In genomic region chr5:10685519-10685918, GRCm38 (mm10) we compare ENCODE assay signal across 12 mouse cellular contexts.
"Had no signal": no experiment of that assay in that cellular context is flagged by ENCODE, and none has a peak within 500 bp of the region (broad histone marks: within the 10 kb centered on the region; RNA-seq: fewer than 3 reads in every experiment).

No protein-coding gene starts in this region.

- H3K27me3 ChIP-seq: liver, embryonic 13.5 days had no signal

- H3K4me2 ChIP-seq: liver, embryonic 13.5 days; midbrain, embryonic 11.5 days had no signal

- H3K4me3 ChIP-seq: liver, embryonic 13.5 days had no signal

- H3K36me3 ChIP-seq: liver, embryonic 13.5 days had no signal

- H3K4me1 ChIP-seq: liver, embryonic 13.5 days had no signal

- H3K9me3 ChIP-seq: liver, embryonic 13.5 days had no signal

- DNase-seq: kidney, adult 9 months; kidney, postnatal 14 days; kidney, postnatal 4 days; liver, embryonic 13.5 days; lung, adult 2 months; lung, postnatal 14 days; lung, postnatal 4 days; midbrain, embryonic 14.5 days; right cerebral cortex, postnatal 25 days; thymus, adult 18-20 months; thymus, postnatal 36 days had no signal

- H3K9ac ChIP-seq: liver, embryonic 13.5 days had no signal

- H3K27ac ChIP-seq: liver, embryonic 13.5 days had no signal
